Mouse (Mus musculus): ENCODE measurements around the gene Gm21903.

DNA sequence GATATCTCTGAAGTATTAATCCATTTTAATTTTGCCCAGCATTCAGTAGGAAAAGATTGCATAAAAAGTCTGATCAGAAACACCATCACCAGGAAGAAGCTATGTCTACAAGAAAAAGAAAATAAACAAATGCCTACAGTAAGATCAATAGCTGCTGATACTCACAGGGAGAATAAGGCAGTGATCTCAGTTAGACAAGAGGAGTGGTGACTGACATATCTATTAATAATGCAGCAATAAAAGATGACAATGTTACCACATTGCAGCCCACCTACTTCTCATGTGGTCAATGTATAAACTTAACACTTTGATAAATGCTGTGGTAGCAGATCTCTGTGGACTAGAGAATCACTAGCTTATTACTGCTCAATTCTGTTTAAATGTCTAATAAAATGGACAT is at the start of gene Gm21903:
- TF ChIP-seq EP300 (IDR thresholded peaks at IDR 0.05; ENCODE audit: low read depth), result no peak
- TF ChIP-seq CTCF (IDR thresholded peaks at IDR 0.05; ENCODE audit: low read depth), result no peak

Measured in liver, embryonic 14.5 days (tissue).